Mouse (Mus musculus): ENCODE results near the gene Aldh2.

DNA sequence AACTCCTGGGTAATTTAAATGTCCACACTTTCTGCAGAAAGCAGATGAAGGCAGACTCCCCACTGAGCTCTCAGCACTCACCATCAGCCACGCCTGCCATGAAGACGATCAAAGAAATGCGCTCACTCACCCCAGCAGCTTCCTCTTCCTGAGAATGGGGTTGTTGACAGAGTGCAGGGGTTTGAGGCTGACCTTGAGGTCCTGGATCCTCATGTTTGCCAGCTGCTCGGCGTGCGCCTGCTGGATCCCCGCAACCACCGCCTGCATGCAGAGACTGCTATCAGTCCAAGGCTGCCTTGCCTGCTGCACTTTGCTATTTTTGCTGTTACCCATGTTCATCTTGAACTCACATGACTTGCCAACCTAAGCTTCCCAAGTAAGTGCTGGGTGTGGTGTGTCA, 66.7 kb downstream of the Aldh2 start:
- TF ChIP-seq POLR2A (IDR thresholded peaks at IDR 0.05; ENCODE audit: insufficient read depth, low read depth, low read length): no peak
- TF ChIP-seq CTCF (IDR thresholded peaks at IDR 0.05; ENCODE audit: insufficient read depth, low read depth, low read length): no peak
